In the genomic region with DNA sequence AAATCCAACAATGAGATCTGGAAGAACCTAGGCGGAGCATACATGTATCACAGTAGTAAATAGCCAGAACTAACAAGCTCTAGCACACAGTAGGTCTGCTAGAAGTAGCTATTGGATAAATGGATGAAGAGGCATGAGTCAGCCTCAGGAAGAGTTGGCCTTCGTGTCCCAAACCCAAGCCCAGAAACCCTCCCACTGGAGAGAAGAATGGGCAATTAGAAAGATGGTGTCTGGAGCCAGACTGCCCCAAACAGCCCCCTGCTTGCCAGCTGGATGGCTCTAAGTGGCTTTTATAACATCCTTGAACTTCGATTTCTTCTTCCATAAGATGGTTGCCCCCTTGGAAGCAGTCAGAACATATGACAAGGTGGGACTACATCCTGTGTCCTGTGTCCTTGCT, we compare ENCODE assay signal across 12 mouse cellular contexts.
"Had no signal": no experiment of that assay in that cellular context is flagged by ENCODE, and none has a peak within 500 bp of the region (broad histone marks: within the 10 kb centered on the region; RNA-seq: fewer than 3 reads in every experiment).

No protein-coding gene starts in this region.

- H3K4me1 ChIP-seq: midbrain, embryonic 12.5 days had no signal

- ATAC-seq: liver, embryonic 12.5 days; midbrain, embryonic 15.5 days had no signal

- H3K27me3 ChIP-seq: kidney, embryonic 15.5 days; limb, embryonic 13.5 days; liver, embryonic 12.5 days; liver, embryonic 15.5 days; midbrain, embryonic 12.5 days; midbrain, embryonic 15.5 days; neural tube, embryonic 13.5 days had no signal

- H3K27ac ChIP-seq: liver, embryonic 12.5 days; liver, embryonic 15.5 days; macrophage; midbrain, embryonic 12.5 days; midbrain, embryonic 15.5 days had no signal

- DNase-seq: left cerebral cortex, postnatal 4 days; liver; thymus, adult 18-20 months; thymus, postnatal 36 days had no signal

- H3K4me3 ChIP-seq: kidney, embryonic 15.5 days; limb, embryonic 13.5 days; liver, embryonic 12.5 days; liver, embryonic 15.5 days; midbrain, embryonic 12.5 days; midbrain, embryonic 15.5 days; neural tube, embryonic 13.5 days had no signal

- H3K36me3 ChIP-seq: kidney, embryonic 15.5 days; liver, embryonic 12.5 days; liver, embryonic 15.5 days; midbrain, embryonic 12.5 days; midbrain, embryonic 15.5 days; neural tube, embryonic 13.5 days had no signal

- H3K4me2 ChIP-seq: kidney, embryonic 15.5 days; limb, embryonic 13.5 days; liver, embryonic 12.5 days; liver, embryonic 15.5 days; midbrain, embryonic 12.5 days; midbrain, embryonic 15.5 days; neural tube, embryonic 13.5 days had no signal

- H3K9me3 ChIP-seq: kidney, embryonic 15.5 days; liver, embryonic 12.5 days; liver, embryonic 15.5 days; midbrain, embryonic 12.5 days; midbrain, embryonic 15.5 days; neural tube, embryonic 13.5 days had no signal

- H3K9ac ChIP-seq: kidney, embryonic 15.5 days; limb, embryonic 13.5 days; liver, embryonic 12.5 days; liver, embryonic 15.5 days; midbrain, embryonic 12.5 days; midbrain, embryonic 15.5 days; neural tube, embryonic 13.5 days had no signal
